Mouse (Mus musculus): ENCODE measurements around the gene Tfam.

Gene Tfam

GRCm38 (mm10) chr10:71225894-71226293 is 12.2 kb downstream of the Tfam start:
- DNase-seq (ENCODE audit: low spot score in 2 of 2): peak; percentile 91

GRCm38 (mm10) chr10:71223101-71223500 is 15.0 kb downstream of the Tfam start:
- no peak for DNase-seq (ENCODE audit: low spot score in 2 of 2)

- DNase-seq (ENCODE audit: low spot score in 2 of 2): no peak
Observed at GRCm38 (mm10) chr10:71222639-71223038, 15.4 kb downstream of the Tfam start.

GRCm38 (mm10) chr10:71218228-71218892 is 19.7 kb downstream of the Tfam start:
- DNase-seq (ENCODE audit: low spot score in 2 of 2): peak; percentile 91

- no peak for DNase-seq (ENCODE audit: low spot score in 2 of 2)
Observed at GRCm38 (mm10) chr10:71215996-71216395, 22.1 kb downstream of the Tfam start.

GRCm38 (mm10) chr10:71201512-71201911 is 36.6 kb downstream of the Tfam start:
- no peak for DNase-seq (ENCODE audit: low spot score in 2 of 2)

- DNase-seq (ENCODE audit: low spot score in 2 of 2): no peak
Observed at GRCm38 (mm10) chr10:71200964-71201363, 37.1 kb downstream of the Tfam start.

- DNase-seq (ENCODE audit: low spot score in 2 of 2): no peak
Observed at GRCm38 (mm10) chr10:71198676-71199075, 39.4 kb downstream of the Tfam start.

- DNase-seq (ENCODE audit: low spot score in 2 of 2): no peak
Observed at GRCm38 (mm10) chr10:71197036-71197785, 40.9 kb downstream of the Tfam start.

GRCm38 (mm10) chr10:71195501-71195900 is 42.6 kb downstream of the Tfam start:
- no peak for DNase-seq (ENCODE audit: low spot score in 2 of 2)

GRCm38 (mm10) chr10:71194713-71195112 is 43.4 kb downstream of the Tfam start:
- no peak for DNase-seq (ENCODE audit: low spot score in 2 of 2)

GRCm38 (mm10) chr10:71193319-71193718 is 44.8 kb downstream of the Tfam start:
- DNase-seq (ENCODE audit: low spot score in 2 of 2): no peak

GRCm38 (mm10) chr10:71192886-71193285 is 45.2 kb downstream of the Tfam start:
- no peak for DNase-seq (ENCODE audit: low spot score in 2 of 2)

GRCm38 (mm10) chr10:71188681-71189080 is 49.4 kb downstream of the Tfam start:
- DNase-seq (ENCODE audit: low spot score in 2 of 2): no peak

GRCm38 (mm10) chr10:71185059-71185458 is 53.0 kb downstream of the Tfam start:
- no peak for DNase-seq (ENCODE audit: low spot score in 2 of 2)

GRCm38 (mm10) chr10:71183339-71184031 is 54.6 kb downstream of the Tfam start:
- no peak for DNase-seq (ENCODE audit: low spot score in 2 of 2)

- DNase-seq (ENCODE audit: low spot score in 2 of 2): no peak
Observed at GRCm38 (mm10) chr10:71181931-71182330, 56.1 kb downstream of the Tfam start.

GRCm38 (mm10) chr10:71181091-71181490 is 57.0 kb downstream of the Tfam start:
- DNase-seq (ENCODE audit: low spot score in 2 of 2): no peak

- DNase-seq (ENCODE audit: low spot score in 2 of 2): no peak
Observed at GRCm38 (mm10) chr10:71180057-71180456, 58.0 kb downstream of the Tfam start.

- no peak for DNase-seq (ENCODE audit: low spot score in 2 of 2)
Observed at GRCm38 (mm10) chr10:71177201-71177600, 60.9 kb downstream of the Tfam start.

GRCm38 (mm10) chr10:71176341-71176740 is 61.7 kb downstream of the Tfam start:
- DNase-seq (ENCODE audit: low spot score in 2 of 2): no peak

Data from right cerebral cortex, adult 2 months (tissue).